Mouse (Mus musculus) stomach, postnatal 0 days (tissue): ENCODE measurements around the gene Bloc1s1.

Experiments
- CTCF ChIP-seq: IDR thresholded peaks from 2 replicates; pipeline ENCODE4 v1.5.1; 2016; ENCODE audit warnings: antibody characterized with exemption, low read depth, mild to moderate bottlenecking, moderate library complexity
- EP300 ChIP-seq: optimal IDR thresholded peaks from 2 replicates; pipeline ENCODE3; 2016; ENCODE audit warnings: antibody characterized with exemption

DNA sequence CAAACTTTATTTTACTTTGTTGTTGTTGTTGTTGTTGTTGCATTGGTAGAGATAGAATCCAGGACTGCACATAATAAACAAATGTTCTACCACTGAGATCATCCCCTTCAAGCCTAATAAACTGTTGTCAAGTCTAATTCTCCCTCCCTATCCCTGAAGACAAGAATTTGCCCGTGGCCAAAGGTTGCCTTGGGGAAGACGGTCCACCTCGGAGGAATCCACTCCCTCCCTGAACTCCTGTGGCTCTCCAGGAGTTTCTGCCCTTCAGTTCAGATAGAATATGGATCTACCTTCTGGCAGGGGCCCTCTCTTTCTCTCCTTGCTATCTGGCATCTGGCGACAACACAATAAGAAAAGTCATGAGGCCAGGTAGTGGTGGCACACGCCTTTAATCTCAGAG lies 19.0 kb downstream of the Bloc1s1 start:
- TF ChIP-seq CTCF (no peak), EP300 (no peak)
